In the genomic region with DNA sequence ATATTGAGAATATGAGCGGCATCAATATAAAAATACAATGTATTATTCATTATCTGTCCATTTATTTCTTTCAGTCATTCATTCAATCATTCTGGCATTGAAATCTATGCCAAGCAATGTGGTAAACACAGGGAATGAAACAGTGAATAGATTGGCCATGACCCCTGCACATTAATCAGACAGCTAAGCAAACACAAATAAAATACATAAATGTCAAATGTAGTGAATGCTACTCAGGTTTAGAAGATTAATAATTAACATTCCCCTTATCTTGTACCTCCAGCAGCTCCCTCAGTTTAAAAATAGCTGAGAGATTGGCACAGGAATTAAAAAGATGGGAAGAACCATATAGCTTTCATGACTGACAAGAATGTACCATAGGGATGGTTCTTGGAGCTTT, we compare ENCODE assay signal across 13 mouse cellular contexts.
"Had no signal": no experiment of that assay in that cellular context is flagged by ENCODE, and none has a peak within 500 bp of the region (broad histone marks: within the 10 kb centered on the region; RNA-seq: fewer than 3 reads in every experiment).

No protein-coding gene starts in this region.

- H3K9me3 ChIP-seq: megakaryocyte, embryonic 14.5 days; midbrain, embryonic 13.5 days; midbrain, embryonic 15.5 days; neural tube, embryonic 12.5 days had no signal

- H3K9ac ChIP-seq: lung, embryonic 14.5 days; midbrain, embryonic 13.5 days; midbrain, embryonic 15.5 days; neural tube, embryonic 12.5 days had no signal

- H3K4me1 ChIP-seq: midbrain, embryonic 13.5 days; midbrain, embryonic 15.5 days; neural tube, embryonic 12.5 days had no signal

- H3K36me3 ChIP-seq: midbrain, embryonic 13.5 days; midbrain, embryonic 15.5 days; neural tube, embryonic 12.5 days had no signal

- ATAC-seq: midbrain, embryonic 13.5 days; midbrain, embryonic 15.5 days had no signal

- H3K4me3 ChIP-seq: megakaryocyte, embryonic 14.5 days; midbrain, embryonic 13.5 days; midbrain, embryonic 15.5 days; neural tube, embryonic 12.5 days had no signal

- H3K27ac ChIP-seq: midbrain, embryonic 13.5 days; midbrain, embryonic 15.5 days; neural tube, embryonic 12.5 days had no signal

- H3K27me3 ChIP-seq: midbrain, embryonic 13.5 days; midbrain, embryonic 15.5 days; neural tube, embryonic 12.5 days had no signal

- DNase-seq: lung, adult 18-20 months; lung, embryonic 14.5 days; lung, postnatal 10 days; lung, postnatal 4 days; right cerebral cortex, postnatal 14 days; thymus, adult 2 months; thymus, postnatal 25 days; thymus, postnatal 4 days had no signal

- H3K4me2 ChIP-seq: lung, embryonic 14.5 days; midbrain, embryonic 11.5 days; midbrain, embryonic 13.5 days; midbrain, embryonic 15.5 days; neural tube, embryonic 12.5 days had no signal
